Mouse (Mus musculus) midbrain, postnatal 0 days (tissue): ENCODE data around the gene Ltbp3. TPM values are rescaled to one million over a fixed set of nuclear protein-coding genes. Genes with fewer than 3 reads are reported as not detected.

ENCODE experiments used
- ATAC-seq: fragments of 200-750 bp; cut with Nextera tagmentation; 2 replicates; pipeline ENCODE4 v1.8.0; 2017; ENCODE audit warnings: moderate number of reproducible peaks, mild to moderate bottlenecking, moderate TSS enrichment, moderate library complexity; ENCODE audit not compliant: low FRiP score
- DNase-seq: peaks from one replicate; pipeline ENCODE4 v3.0.0-alpha.2; 2015; ENCODE audit warnings: low spot score
- H3K27ac ChIP-seq: fragments of 300-500 bp; sonication (generic); 2 replicates; pipeline ENCODE4 v1.5.1; 2014; ENCODE audit warnings: low read depth, mild to moderate bottlenecking, low read length, mixed read lengths
- H3K27me3 ChIP-seq: fragments of 300-500 bp; sonication (generic); 2 replicates; pipeline ENCODE4 v1.6.1; 2014; ENCODE audit warnings: low read length, control low read depth, mixed read lengths; ENCODE audit not compliant: insufficient read depth
- H3K36me3 ChIP-seq: fragments of 300-500 bp; sonication (generic); 2 replicates; pipeline ENCODE4 v1.6.1; 2014; ENCODE audit warnings: low read length, control low read depth, mixed read lengths; ENCODE audit not compliant: insufficient read depth
- H3K4me1 ChIP-seq: fragments of 300-500 bp; sonication (generic); 2 replicates; pipeline ENCODE4 v1.6.1; 2014; ENCODE audit warnings: mild to moderate bottlenecking, control low read depth, antibody characterized with exemption, low read length, mixed read lengths; ENCODE audit not compliant: insufficient read depth
- H3K4me2 ChIP-seq: fragments of 300-500 bp; sonication (generic); 2 replicates; pipeline ENCODE4 v1.6.1; 2014; ENCODE audit warnings: low read depth, mild to moderate bottlenecking, low read length, mixed read lengths; ENCODE audit not compliant: poor library complexity, severe bottlenecking
- H3K4me3 ChIP-seq: fragments of 300-500 bp; sonication (generic); 2 replicates; pipeline ENCODE4 v1.5.1; 2014; ENCODE audit warnings: low read depth, mild to moderate bottlenecking, low read length, moderate library complexity
- H3K9ac ChIP-seq: fragments of 300-500 bp; sonication (generic); replicated peaks from 2 replicates; pipeline ENCODE4 v1.6.1; 2014; ENCODE audit warnings: mild to moderate bottlenecking, low read length, moderate library complexity, mixed read lengths; ENCODE audit not compliant: poor library complexity, severe bottlenecking
- H3K9me3 ChIP-seq: fragments of 300-500 bp; sonication (generic); 2 replicates; pipeline ENCODE4 v1.6.1; 2016; ENCODE audit warnings: low read length, control low read depth
- CTCF ChIP-seq: IDR thresholded peaks from 2 replicates; pipeline ENCODE4 v1.5.1; 2016; ENCODE audit warnings: antibody characterized with exemption, mild to moderate bottlenecking
- WGBS: fragments of 180-500 bp; shearing (Covaris S2); extraction: QIAGEN DNeasy Blood & Tissue Kit; methylation state at CpG from one replicate; pipeline ENCODE4 v1.1.7; 2014; 5-methylcytosine and 5-hydroxymethylcytosine counted together
- polyA plus RNA-seq: library from polyadenylated mRNA; unstranded; fragments of >200 nt; fragmentation: Nextera tagmentation; extraction: Ambion mirVana; gene quantifications from 2 replicates; pipeline ENCODE4 v1.2.1, GENCODE M21; 2015
- total RNA-seq: library from RNA; depleted of rRNA; stranded (reverse); fragments of >200 nt; gene quantifications from 2 replicates; pipeline ENCODE4 v1.2.3, GENCODE M21; 2014

Gene Ltbp3
- total and polyA plus RNA-seq, 2 experiments from 2014 or later: 12.8 to 29.3 TPM

- Histone ChIP-seq H3K4me2 (peak overlapping the region; percentile 95), H3K9me3 (no peaks in the 10 kb centered on the region), H3K36me3 (no peaks in the 10 kb centered on the region; the same call in 1 of the 2 replicates), H3K9ac (peak overlapping the region; percentile 73), H3K4me1 (peaks cover 32% of the 10 kb centered on the region; the same call in 1 of the 2 replicates), H3K27ac (no peak overlapping the region; the same call in 1 of the 2 replicates), H3K27me3 (no peaks in the 10 kb centered on the region), H3K4me3 (peak overlapping the region; percentile 69)
- 73% methylated on average over 29 of the region's 29 CpGs for WGBS
- DNase-seq: no peak
- no peak for TF ChIP-seq CTCF
- no peak for ATAC-seq
These were observed 10.2 kb upstream of the Ltbp3 start for GRCm38 (mm10) chr19:5730314-5731186.

- ATAC-seq (peak; percentile 89), DNase-seq (peak; percentile 98)
- no peak for TF ChIP-seq CTCF
- H3K9ac ChIP-seq: peak overlapping the region; percentile 73
- peaks cover 24% of the 10 kb centered on the region; the same call in 1 of the 2 replicates for H3K4me1 ChIP-seq
- peak overlapping the region; percentile 69 for H3K4me3 ChIP-seq
- peak overlapping the region; percentile 33 for H3K27ac ChIP-seq
- peak overlapping the region; percentile 95 for H3K4me2 ChIP-seq
- H3K9me3 ChIP-seq: no peaks in the 10 kb centered on the region
- H3K27me3 ChIP-seq: no peaks in the 10 kb centered on the region
- under 1% methylated on average over 47 of the region's 47 CpGs for WGBS
- no peaks in the 10 kb centered on the region; the same call in 1 of the 2 replicates for H3K36me3 ChIP-seq
These were observed 9.3 kb upstream of the Ltbp3 start for GRCm38 (mm10) chr19:5731264-5731978.

- no peak overlapping the region for H3K4me3 ChIP-seq
- WGBS: 80% methylated on average over 9 of the region's 9 CpGs
These were observed 6.4 kb upstream of the Ltbp3 start for GRCm38 (mm10) chr19:5734325-5734724.

GRCm38 (mm10) chr19:5739446-5739845 is 1.3 kb upstream of the Ltbp3 start:
- no peak overlapping the region for H3K27ac ChIP-seq
- no peak overlapping the region for H3K9ac ChIP-seq
- TF ChIP-seq CTCF: no peak
- H3K9me3 ChIP-seq: no peaks in the 10 kb centered on the region
- 66% methylated on average over 2 of the region's 2 CpGs for WGBS
- peaks cover under 1% of the 10 kb centered on the region; the same call in 1 of the 2 replicates for H3K27me3 ChIP-seq
- no peak overlapping the region for H3K4me2 ChIP-seq
- H3K4me1 ChIP-seq: no peaks in the 10 kb centered on the region
- ATAC-seq (no peak), DNase-seq (no peak)
- H3K36me3 ChIP-seq: no peaks in the 10 kb centered on the region
- H3K4me3 ChIP-seq: no peak overlapping the region

More at GRCm38 (mm10) chr19:5734325-5734724, 6.4 kb upstream of the Ltbp3 start:
- no peak for ATAC-seq
- no peak overlapping the region for H3K9ac ChIP-seq
- H3K4me2 ChIP-seq: no peak overlapping the region
- H3K4me1 ChIP-seq: peaks cover 13% of the 10 kb centered on the region; the same call in 1 of the 2 replicates
- H3K27me3 ChIP-seq: no peaks in the 10 kb centered on the region
- no peaks in the 10 kb centered on the region for H3K9me3 ChIP-seq
- H3K36me3 ChIP-seq: no peaks in the 10 kb centered on the region; the same call in 1 of the 2 replicates
- H3K27ac ChIP-seq: no peak overlapping the region
- TF ChIP-seq CTCF: no peak
- DNase-seq: no peak

GRCm38 (mm10) chr19:5741641-5742240 is 1.0 kb downstream of the Ltbp3 start:
- H3K9ac ChIP-seq: peak overlapping the region; percentile 68
- H3K4me3 ChIP-seq: peak overlapping the region; percentile 53
- peaks cover 11% of the 10 kb centered on the region; the same call in 1 of the 2 replicates for H3K27me3 ChIP-seq
- TF ChIP-seq CTCF: no peak
- no peaks in the 10 kb centered on the region for H3K9me3 ChIP-seq
- no peaks in the 10 kb centered on the region for H3K36me3 ChIP-seq
- 2% methylated on average over 43 of the region's 55 CpGs for WGBS
- peak; percentile 38; the same call in 1 of the 2 replicates for ATAC-seq
- DNase-seq: peak; percentile 75
- peak overlapping the region; percentile 96 for H3K4me2 ChIP-seq
- H3K27ac ChIP-seq: peak overlapping the region; percentile 57
- H3K4me1 ChIP-seq: 0 out of 2 replicates have a peak, but pooled peaks cover 6% of the 10 kb centered on the region
